Mouse (Mus musculus) A20 (cell line): ENCODE results near the gene Ptgs1.

ENCODE experiments used
- DNase-seq: peaks from one replicate; pipeline ENCODE4 v3.0.0-alpha.2; 2011; ENCODE audit warnings: low read depth, low spot score

The Ptgs1 gene

DNA sequence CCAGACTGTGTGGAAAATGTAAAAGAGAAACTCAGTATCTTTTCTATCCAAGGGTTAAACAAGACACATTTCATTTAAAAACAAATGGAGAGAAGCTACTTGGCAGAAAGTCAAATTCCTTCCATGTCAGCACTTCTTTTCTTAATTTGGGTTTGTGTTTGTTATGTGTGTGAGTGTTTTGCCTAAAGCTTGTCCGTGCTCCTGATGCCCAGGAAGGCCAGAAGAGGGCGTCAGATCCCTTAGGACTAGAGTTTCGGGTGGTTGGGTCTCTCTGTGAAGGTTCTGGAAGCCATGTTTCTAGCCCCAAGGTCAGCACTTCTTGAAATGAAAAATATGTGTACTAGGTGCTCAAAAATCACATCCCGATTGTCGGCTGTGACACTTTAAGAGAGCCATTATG is 15.8 kb upstream of the Ptgs1 start:
- peak; percentile 59 for DNase-seq

DNA sequence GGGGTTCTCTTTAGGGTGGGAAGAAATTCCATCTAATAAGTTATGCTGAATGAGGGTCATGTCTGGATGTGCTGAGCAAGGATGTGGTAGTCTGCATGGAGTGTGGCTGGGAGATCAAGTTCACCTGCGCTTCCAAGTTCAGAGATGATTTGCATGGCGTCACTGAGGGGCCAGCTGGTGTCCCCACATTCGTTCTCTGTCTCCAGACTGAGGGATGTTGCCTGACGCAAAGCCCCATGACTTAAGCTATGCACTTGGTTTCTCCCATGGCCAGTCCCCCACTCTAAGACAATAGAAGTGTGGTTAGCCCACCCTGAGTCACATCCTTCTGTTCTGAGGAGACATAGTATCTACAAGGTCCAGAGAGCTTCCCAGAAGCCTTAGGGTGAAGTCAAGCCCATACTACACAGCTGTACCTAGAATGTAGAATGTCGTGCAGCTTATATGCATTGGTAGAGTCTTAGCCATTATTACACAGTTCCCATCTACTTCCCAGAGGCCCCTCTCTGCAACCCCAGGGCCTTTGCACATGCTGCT is 15.0 kb upstream of the Ptgs1 start:
- no peak for DNase-seq

DNA sequence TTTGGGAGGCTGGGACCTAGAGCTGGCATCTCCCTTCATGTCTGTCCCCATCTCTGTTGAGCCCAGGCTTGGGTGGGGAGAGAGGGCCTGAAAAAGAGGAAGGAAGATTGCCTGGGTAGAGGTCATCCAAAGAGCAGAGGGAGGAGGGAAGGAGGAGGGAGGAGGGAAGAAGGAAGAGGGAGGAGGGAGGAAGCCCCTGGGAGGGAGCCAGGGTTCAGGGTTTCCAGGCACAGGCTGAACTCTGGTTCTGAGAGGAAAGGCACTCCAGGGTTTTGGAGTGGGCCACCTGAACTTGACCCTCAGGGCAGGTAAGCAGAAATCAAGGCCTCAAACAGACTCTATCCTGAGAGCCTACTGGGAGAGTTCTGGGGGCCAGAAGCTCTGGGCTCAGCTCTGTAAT is 13.7 kb upstream of the Ptgs1 start:
- DNase-seq, result no peak

DNA sequence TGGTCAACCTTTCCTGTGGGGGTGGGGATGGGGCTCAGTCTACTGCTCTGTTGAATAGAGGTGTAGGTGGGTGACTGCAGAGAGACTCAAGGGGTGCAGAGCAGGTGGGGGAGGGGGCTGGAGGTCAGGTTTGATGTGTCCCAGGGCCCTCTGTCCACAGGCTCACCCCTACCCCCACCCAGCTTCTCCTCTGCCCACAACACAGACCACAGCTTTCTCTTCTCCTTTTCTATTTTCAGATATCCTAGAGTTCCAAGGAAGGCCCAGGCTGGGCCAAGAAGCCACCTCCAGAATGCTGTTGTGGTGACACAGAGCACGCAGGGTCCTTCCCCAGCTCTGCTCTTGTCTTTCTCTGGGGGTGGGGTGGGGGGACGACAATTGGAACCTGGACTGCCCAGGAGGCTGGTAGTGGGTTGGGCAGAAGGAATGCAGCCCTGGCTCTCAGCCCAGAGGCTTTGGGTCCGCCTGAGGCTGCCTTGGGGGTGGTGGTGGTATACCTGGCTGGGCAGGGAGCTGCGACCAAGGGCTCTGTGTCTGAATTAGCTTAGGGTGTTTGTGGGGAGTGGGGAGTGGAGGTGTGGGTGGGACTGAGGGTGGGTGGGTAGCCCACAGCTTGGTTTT is 13.2 kb upstream of the Ptgs1 start:
- peak; percentile 37 for DNase-seq

DNA sequence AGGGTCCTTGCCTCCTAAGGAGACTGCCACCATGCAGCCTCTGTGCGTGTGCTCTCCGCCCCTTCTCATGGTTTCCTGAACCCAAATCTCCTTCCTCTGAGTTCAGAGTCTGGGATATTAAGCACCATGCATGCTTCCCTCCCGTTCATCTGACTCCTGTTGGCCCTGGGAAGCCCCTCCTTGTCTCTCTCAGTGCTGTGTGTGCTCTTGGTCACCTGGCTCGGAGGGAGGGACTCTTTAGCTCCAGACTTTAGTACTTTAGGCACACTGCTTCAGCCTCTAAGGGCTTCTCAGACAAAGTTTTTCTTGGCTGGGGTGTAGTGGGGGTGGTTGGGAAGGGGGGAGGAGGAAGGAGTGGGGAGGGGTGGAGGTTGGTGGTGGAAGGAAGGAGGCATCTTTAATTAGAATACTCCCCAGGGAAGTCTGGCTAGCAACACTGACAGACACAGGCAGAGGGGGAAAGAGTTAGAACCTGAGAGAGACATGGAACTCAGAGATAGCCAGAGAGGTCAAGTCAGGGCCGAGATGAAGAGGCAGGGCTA is 12.5 kb upstream of the Ptgs1 start:
- DNase-seq, result no peak

DNA sequence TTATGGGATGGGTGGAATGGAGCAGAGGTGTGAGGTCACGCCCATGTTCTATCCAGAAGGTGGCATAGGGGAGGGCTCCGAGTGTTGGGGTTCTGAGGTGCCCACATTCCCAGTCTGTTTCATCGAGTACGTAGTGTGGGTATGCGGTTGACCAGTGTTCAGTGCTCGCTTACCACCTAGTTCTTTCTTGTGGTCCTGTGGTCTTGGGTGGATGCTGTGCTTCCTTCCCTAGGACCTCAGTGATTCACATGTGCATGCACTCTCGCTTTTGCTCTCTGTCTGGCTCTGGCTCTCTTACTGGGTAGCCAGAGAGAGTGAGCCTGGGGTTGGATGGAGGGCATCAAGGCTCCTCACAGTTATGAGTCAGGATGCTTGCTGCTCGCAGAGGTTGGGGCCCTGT is 10.1 kb upstream of the Ptgs1 start:
- no peak for DNase-seq

DNA sequence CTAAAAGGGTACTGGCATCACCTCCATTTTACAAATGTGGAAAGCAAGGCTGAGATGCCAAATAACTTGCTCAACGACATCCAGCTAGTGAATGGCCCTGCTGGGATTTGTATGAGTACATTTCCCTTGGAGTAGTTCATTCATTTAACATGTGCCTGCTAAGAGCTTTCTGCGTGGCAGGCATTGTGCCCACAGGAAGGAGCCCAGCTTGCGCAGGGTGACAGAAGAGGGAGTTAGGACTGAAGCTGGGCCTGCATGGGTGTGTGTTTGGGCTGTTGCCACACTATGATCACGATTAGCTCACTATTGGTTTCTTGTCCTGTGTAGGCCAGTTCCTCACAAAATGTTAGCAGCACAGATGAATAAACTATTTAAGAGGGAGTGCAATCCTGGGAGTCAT is 9.3 kb upstream of the Ptgs1 start:
- DNase-seq, result no peak

DNA sequence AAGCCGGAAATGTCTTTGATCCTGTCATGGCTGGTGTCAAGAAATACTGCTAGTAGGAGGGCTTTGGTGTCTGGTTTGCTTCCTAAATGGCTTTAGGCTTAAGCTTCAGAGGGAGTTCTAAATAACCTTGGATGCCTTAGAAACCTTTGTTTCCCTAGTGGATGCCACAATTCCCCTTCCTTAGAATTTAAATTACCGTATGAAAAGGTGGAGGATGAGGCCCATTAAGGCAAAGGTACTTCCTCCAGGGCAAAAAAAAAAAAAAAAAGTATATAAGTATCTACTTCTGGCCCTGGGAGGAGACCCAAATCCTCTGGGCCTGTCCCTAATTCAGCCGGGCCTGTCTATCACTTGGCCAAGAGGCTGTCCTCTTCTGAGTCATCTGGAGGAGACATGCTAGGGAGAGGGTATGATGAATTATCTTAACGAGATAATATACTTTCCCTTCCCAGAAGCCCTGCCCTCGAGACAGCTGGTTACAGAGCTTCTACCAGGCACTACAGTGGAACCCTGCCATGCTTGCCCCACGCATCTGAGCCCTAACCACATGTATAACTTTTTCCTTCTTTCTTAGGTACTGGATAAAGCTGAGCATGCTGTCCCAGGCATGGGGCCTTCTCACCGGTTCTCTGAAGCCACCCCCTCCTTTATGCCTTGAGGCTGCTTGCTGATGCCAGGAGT is 7.9 kb upstream of the Ptgs1 start:
- DNase-seq, result no peak

DNA sequence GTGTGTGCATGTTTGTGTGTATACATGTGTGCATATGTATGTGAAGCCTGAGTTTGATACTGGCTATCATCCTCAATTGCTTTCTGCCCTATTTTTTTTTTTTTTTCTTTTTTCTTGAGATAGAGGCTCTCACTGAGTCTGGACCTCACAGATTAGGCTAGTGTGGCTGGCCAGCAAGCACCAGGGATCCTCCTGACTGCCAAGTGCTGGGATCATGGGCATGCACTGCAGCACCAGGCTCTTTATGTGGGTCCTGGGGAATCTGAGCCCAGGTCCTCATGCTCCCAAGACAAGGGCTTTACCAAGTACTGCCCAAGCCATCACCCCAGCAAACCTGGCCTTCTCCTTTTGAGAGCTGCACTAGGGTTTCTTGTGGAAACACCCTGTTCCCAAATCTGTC is 6.8 kb upstream of the Ptgs1 start:
- DNase-seq, result no peak

DNA sequence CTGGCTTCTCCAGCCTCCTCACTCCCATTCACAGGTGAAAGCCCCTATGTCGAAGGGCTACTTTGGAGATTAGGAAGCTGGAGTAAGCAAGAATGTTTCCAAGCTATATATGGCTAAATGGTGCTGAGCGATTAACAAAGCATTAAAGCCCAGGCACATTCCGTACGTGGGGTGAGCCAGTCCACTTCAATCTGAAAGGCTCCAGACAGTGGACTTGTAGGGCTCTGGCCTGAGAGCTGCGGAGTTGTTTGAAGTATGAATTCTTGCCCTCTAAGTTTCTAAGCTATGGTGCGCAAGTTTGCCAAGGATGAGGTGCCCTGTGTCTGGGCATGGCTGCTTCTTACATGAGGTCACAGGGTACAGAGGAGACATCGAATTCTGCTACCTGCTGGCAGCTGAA is 6.1 kb upstream of the Ptgs1 start:
- DNase-seq, result no peak

DNA sequence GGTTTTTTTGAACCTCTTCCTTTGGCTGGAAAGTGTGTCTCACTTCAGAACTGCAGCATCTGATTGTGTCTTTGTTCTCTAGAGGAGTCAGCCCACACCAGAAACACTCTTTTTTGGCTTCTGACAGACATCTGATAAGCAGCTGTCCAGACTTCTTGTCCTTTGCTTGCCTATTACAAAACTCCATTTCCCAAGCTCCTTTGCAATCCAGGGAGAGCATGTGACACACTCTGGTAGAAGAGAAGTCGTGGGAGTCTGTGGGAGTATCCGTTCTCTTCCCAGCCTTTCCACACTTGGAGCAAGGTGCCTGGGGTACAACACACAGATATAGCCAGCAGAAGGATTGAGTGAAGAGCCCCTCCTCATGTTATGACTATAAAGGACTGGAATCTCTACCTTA is 5.6 kb upstream of the Ptgs1 start:
- no peak for DNase-seq

DNA sequence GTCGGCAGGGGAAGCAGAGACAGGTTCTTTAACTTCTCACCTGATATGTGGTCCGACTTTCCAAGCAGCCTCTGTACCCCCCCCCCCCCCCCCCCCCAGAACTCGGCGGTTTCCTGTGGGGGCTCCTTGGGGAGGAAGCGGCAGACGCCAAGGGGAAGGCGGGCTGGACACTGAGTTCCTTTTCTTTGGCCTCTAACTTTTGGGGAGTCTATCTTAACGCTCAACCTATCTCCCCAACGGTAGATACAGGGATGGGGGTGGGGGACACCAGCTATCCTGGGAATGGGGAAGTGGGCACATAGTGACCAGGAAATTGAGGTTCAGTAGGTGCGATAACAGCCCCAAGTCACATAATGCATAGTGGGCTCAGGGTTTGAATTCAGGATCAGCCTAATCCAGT is 741 bp downstream of the Ptgs1 start:
- no peak for DNase-seq

DNA sequence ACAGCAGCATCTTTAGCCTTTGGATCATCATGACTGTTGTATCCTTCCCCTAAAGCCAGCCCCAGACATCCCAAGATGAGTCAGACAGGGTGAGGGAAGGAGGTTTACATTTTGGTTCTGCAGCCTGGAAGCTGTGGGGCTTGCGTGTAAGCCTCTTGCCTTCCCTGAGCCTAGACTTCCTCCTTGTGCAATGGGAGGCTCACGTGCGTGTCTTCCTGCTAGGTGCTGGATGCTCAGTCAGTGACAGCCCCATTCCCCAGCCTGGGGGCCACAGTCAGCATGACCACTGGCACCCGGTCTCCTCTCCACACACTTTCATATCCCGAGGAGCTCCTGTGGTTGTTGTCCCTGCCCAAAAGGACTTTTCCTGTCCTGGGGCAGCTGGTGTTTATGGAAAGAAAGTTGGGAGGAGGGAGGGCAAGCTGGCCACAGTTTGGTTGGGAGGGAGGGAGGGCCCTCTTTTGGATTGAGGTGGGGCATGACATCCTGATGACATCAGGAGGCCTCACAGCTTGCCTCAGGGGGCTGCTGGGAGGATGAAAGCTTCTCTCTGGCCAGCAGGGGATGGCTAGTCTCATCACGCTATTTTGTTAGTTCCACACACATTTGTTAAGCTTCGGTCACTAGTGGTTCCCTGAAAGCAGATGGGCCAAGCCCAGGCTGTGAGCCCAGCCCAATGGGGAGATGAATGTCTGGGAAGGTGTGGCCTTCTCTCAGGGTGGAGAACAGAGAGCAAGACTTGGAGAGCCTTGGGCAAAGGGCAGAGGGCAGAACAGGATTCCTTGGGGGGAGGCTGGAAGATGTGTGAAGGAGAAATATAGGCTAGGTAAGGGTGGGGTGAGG is 4.5 kb downstream of the Ptgs1 start:
- DNase-seq, result no peak

DNA sequence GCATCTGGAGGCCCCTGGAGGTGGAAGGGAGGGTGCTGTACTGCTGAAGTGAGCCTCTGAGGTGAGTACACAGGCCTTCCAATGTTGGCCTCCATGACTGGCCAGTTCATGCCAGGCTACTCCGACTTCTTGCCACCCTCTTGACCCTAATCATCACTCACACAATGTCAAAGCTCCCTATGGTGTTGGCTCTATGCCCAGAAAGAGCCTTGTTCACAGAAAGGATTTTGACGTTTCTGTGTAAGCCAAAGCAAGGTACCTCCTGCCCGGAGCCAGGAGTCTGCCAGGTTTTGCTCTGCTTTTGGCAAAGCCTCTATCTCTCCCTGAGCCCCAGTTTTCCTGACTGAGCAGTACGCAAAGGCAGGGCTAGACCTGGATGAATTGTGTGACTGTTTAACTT is 5.7 kb downstream of the Ptgs1 start:
- DNase-seq, result no peak

DNA sequence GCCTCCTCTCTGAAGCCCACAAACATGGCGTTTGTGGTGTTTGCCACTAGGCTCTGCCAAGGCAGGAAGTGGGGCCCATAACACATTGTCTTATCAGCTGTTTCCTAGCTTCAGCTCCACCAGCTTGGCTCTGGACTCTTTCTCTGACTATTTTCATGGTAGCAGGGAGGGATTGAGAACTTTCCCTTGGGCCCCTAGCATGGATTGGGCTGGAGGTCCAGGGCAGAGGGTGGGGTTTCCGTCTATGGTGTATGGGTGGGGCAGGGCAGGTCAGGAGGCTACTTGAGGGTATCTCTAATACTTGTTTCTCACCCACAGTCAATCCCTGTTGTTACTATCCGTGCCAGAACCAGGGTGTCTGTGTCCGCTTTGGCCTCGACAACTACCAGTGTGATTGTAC is 6.7 kb downstream of the Ptgs1 start:
- DNase-seq, result no peak

DNA sequence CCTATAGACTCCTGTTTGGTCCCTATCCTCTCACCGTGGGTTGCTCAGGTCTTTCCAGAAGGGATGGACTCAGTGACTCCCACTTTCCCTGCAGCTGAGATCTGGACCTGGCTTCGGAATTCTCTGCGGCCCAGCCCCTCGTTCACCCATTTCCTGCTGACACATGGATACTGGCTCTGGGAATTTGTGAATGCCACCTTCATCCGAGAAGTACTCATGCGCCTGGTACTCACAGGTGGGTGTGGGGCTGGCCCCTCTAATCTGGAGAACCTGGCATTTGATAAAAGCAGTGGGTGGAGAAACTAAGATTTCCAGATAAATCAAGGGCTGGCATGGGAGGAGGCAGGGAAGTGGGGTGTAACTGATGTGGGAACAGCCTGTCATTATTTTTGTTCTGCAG is 7.3 kb downstream of the Ptgs1 start:
- DNase-seq, result no peak

DNA sequence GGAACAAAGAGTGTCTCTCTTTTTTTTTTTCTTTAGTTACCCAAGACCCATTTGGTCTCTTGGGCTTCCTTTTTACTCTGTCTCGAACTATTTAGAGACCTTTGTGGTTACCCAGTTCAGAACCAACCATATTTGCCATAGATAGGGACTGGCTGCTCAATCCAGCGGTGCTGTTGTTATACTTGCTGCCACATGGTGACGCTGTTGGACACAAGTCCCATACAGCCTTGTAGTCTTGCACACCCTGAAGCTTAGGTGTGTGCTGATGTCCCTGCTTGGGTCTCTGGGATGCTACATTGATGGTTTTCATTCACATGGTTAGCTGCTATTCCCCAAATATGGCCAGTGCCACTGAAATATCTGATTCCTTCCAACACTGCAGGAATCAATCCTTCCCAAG is 8.2 kb downstream of the Ptgs1 start:
- DNase-seq, result no peak

DNA sequence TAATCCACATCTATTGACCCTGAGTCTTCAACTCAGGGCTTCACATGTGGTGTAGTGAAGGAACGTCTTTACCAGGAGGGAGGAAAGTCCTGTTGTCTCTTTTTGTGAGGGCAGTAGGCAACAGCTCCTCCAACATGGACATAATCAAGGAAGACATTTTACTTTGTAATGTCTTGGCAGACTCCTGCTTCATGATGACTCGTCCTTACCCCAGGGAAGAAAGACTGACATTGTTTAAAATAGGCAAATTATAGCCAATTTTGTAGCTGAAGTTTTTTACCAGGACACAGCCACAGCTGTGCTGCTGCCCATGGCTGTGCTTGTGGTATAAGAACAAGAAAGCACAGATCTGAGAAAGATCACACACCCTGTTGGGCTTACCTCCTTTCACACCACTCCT is 8.7 kb downstream of the Ptgs1 start:
- no peak for DNase-seq

DNA sequence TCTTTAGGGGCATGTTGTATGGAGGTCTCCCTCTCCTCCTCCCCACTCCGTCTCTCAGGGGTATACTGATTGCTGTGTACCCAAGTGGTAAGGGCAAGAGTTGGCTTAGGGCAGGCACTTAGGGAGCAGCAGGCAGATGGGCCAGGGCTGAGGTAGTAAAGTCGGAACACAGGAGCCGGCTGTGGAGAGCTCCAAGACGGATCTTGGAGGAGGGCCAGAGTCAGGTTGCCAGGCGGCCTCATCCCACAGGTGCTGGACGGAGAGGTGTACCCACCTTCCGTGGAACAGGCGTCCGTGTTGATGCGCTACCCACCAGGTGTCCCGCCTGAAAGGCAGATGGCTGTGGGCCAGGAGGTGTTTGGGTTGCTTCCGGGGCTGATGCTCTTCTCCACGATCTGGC is 12.3 kb downstream of the Ptgs1 start:
- DNase-seq, result no peak

DNA sequence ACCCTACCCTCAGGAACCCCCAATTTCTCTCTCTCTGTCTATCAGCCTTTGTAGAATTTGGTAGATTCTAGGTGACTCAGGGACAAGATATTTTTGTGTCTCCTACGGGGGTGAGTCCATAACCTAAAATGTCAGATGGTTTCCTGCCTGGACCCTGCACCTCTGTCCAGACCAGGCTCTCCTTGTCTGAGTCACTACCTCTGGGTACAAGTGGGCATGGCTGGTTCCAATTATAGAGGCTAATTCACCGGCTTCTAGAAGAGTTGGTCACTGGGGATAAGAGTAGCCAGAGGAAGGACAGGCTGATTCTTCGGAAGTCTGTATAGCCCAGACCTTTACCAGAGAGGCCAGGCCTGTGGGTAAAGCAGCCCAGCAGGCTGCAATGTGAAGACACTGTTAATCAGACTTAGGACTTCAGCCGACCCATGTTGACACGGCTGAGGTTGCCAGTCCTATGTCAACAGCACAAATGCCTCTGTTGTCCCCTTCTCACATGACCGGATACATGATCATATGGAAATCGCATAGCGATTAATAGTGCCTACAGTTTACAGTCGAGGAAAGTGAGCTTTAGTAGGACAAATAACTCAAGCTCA is 13.2 kb downstream of the Ptgs1 start:
- no peak for DNase-seq

DNA sequence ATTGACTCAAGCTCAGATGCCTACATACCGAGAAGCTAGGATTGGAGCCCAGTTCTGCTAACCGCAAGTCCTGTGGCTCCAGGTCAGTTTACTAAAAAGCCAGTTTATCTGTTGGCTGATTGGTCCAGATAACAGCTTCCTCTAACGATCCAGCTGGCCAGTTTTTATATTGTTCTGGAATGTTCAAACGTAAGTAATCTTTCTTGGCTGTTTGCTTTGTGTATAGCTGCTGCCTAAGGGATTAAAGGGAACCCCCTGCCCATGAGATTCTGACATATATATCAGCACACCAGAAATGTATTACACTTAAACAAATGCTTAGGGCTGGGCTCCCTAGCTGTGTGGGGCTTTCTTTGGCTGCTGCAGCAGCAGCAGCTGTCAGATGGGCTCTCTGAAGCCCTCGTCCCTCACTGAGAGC is 13.7 kb downstream of the Ptgs1 start:
- no peak for DNase-seq

DNA sequence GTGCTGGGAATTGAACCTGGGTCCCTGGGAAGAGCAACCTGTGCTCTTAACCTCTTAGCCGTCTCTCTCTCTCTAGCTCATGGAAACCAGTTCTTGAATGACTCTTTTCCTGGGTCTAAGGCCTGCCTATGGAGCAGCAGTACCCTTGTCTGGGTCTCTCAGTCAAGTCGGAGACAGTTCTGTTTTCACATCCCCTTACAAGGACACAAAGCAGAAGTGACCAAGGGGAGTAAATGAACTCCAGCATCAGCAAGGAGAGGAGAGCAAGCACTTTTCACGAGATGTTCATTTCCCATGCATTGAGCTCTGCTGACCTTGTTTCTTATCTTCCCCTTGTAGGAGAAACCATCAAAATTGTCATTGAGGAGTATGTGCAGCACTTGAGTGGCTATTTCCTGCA is 14.5 kb downstream of the Ptgs1 start:
- DNase-seq, result peak; percentile 17
